ENCODE assay signal across 22 mouse cellular contexts in genomic region chr6:106496303-106496702, GRCm38 (mm10).
A peak's percentile ranks its signal among the peaks of the same experiment; 100 is the strongest.
DNase-seq lines count a peak whose midpoint lies in the region; ATAC-seq and TF ChIP-seq lines count a peak whose summit lies in the region.
"Had no signal": no experiment of that assay in that cellular context is flagged by ENCODE, and none has a peak within 500 bp of the region (broad histone marks: within the 10 kb centered on the region; RNA-seq: fewer than 3 reads in every experiment).

No protein-coding gene starts in this region.

- H3K4me2 ChIP-seq in kidney, embryonic 16.5 days (replicated peaks; ENCODE audit: low read depth, low read length), result no peak overlapping the region
- H3K4me2 ChIP-seq: embryonic facial prominence, embryonic 13.5 days; forebrain, embryonic 12.5 days; hindbrain, embryonic 12.5 days had no signal

- peak; percentile 2 for DNase-seq in kidney, adult 2 months
- DNase-seq in layer of hippocampus, adult 9-10 months (ENCODE audit: low spot score), result peak; percentile 18
- DNase-seq in layer of hippocampus, postnatal 36 days, result no peak
- peak; percentile 37 for DNase-seq in right cerebral cortex, adult 18-20 months
- DNase-seq in right cerebral cortex, postnatal 14 days, result no peak
- DNase-seq: adrenal gland, postnatal 14 days; cerebellum, adult 18-20 months; cerebellum, adult 9-11 months; cerebellum, postnatal 36 days; gastrocnemius, postnatal 10 days; heart, adult 18-20 months; heart, postnatal 10 days; heart, postnatal 4 days had no signal

- TF ChIP-seq POLR2A in kidney, adult 2 months (IDR thresholded peaks at IDR 0.05; ENCODE audit: low read depth, low read length), result no peak

- H3K27ac ChIP-seq in kidney, adult 2 months (ENCODE audit: insufficient read depth, low read depth, low read length), result no peak overlapping the region
- H3K27ac ChIP-seq in kidney, embryonic 16.5 days (ENCODE audit: low read length), result no peak overlapping the region
- H3K27ac ChIP-seq: embryonic facial prominence, embryonic 13.5 days; forebrain, embryonic 12.5 days; heart, embryonic 10.5 days; hindbrain, embryonic 12.5 days had no signal

- WGBS in kidney, adult 2 months, result 60% methylated on average over 3 of the region's 3 CpGs
- WGBS in kidney, embryonic 16.5 days, result 56% methylated on average over 3 of the region's 3 CpGs

- no peaks in the 10 kb centered on the region for H3K36me3 ChIP-seq in kidney, adult 2 months (ENCODE audit: control insufficient read depth, insufficient read depth, low read length)
- no peaks in the 10 kb centered on the region for H3K36me3 ChIP-seq in kidney, embryonic 16.5 days (ENCODE audit: insufficient read depth, low read length)
- H3K36me3 ChIP-seq: embryonic facial prominence, embryonic 13.5 days; forebrain, embryonic 12.5 days; heart, embryonic 10.5 days; hindbrain, embryonic 12.5 days had no signal

- H3K27me3 ChIP-seq in kidney, adult 2 months (replicated peaks; ENCODE audit: control insufficient read depth, insufficient read depth, low read length), result no peaks in the 10 kb centered on the region
- H3K27me3 ChIP-seq in kidney, embryonic 16.5 days (ENCODE audit: insufficient read depth, low read length), result no peaks in the 10 kb centered on the region
- H3K27me3 ChIP-seq: CH12.LX; embryonic facial prominence, embryonic 13.5 days; forebrain, embryonic 12.5 days; hindbrain, embryonic 12.5 days had no signal

- H3K9ac ChIP-seq in kidney, embryonic 16.5 days (replicated peaks; ENCODE audit: low read length), result no peak overlapping the region
- H3K9ac ChIP-seq: embryonic facial prominence, embryonic 13.5 days; forebrain, embryonic 12.5 days; hindbrain, embryonic 12.5 days had no signal

- no peak overlapping the region for H3K4me3 ChIP-seq in kidney, adult 2 months (ENCODE audit: insufficient read depth, low read depth, low read length)
- H3K4me3 ChIP-seq in kidney, embryonic 16.5 days (ENCODE audit: low read length), result no peak overlapping the region
- H3K4me3 ChIP-seq: embryonic facial prominence, embryonic 13.5 days; forebrain, embryonic 12.5 days; heart, embryonic 10.5 days; hindbrain, embryonic 12.5 days had no signal

- TF ChIP-seq CTCF in kidney, adult 2 months (conservative IDR thresholded peaks at IDR 0.05; ENCODE audit: insufficient read depth, insufficient read length, low read depth, low read length), result no peak

- H3K4me1 ChIP-seq in kidney, adult 2 months (ENCODE audit: control insufficient read depth, insufficient read depth, low read length), result no peaks in the 10 kb centered on the region
- H3K4me1 ChIP-seq in kidney, embryonic 16.5 days (ENCODE audit: insufficient read depth, low read length), result no peaks in the 10 kb centered on the region
- H3K4me1 ChIP-seq: embryonic facial prominence, embryonic 13.5 days; forebrain, embryonic 12.5 days; heart, embryonic 10.5 days; hindbrain, embryonic 12.5 days had no signal

- no peaks in the 10 kb centered on the region for H3K9me3 ChIP-seq in kidney, embryonic 16.5 days (ENCODE audit: low read length)
- H3K9me3 ChIP-seq: embryonic facial prominence, embryonic 13.5 days; forebrain, embryonic 12.5 days; heart, embryonic 10.5 days; hindbrain, embryonic 12.5 days had no signal

- ATAC-seq in kidney, embryonic 16.5 days (ENCODE audit: low FRiP score, low TSS enrichment), result no peak
- ATAC-seq: activated CD4-positive, CD25-positive, alpha-beta regulatory T cell, adult 4 months; forebrain, embryonic 16.5 days; Patski had no signal

Comparison
In these comparisons a context has a peak if more than half of its experiments do, and no peak if none do; other contexts are left out.
1. DNase-seq: peak in kidney, adult 2 months (single experiment), layer of hippocampus, adult 9-10 months (single experiment) and right cerebral cortex, adult 18-20 months (single experiment); none in layer of hippocampus, postnatal 36 days (0 of 2) and right cerebral cortex, postnatal 14 days (single experiment).